Mouse (Mus musculus) forebrain, embryonic 11.5 days (tissue): ENCODE measurements at regions not wholly inside any gene's neighbourhood (a gene's known extent, or its start where the extent isn't known, plus 50 kb on each side); places are given as distances from the start of the nearest gene placed in this dataset. TPM values are rescaled to one million over a fixed set of nuclear protein-coding genes. Genes with fewer than 3 reads are reported as not detected.

Experiments used
- ATAC-seq: fragments of 200-750 bp; cut with Nextera tagmentation; replicated peaks from 2 replicates; pipeline ENCODE4 v1.8.0; 2017; ENCODE audit warnings: moderate TSS enrichment; ENCODE audit not compliant: low FRiP score
- DNase-seq: peaks from one replicate; pipeline ENCODE4 v3.0.0-alpha.2; 2017; ENCODE audit warnings: low spot score
- H3K27ac ChIP-seq: fragments of 300-500 bp; sonication (generic); 2 replicates; pipeline ENCODE4 v1.5.1; 2014; ENCODE audit warnings: low read depth, low read length
- H3K27me3 ChIP-seq: fragments of 300-500 bp; sonication (generic); 2 replicates; pipeline ENCODE4 v1.6.1; 2014; ENCODE audit warnings: mild to moderate bottlenecking, low read length, mixed read lengths; ENCODE audit not compliant: control insufficient read depth, insufficient read depth
- H3K36me3 ChIP-seq: fragments of 300-500 bp; sonication (generic); 2 replicates; pipeline ENCODE4 v1.6.1; 2014; ENCODE audit warnings: mild to moderate bottlenecking, low read length, moderate library complexity, mixed read lengths; ENCODE audit not compliant: control insufficient read depth, insufficient read depth
- H3K4me1 ChIP-seq: fragments of 300-500 bp; sonication (generic); replicated peaks from 2 replicates; pipeline ENCODE4 v1.6.1; 2014; ENCODE audit warnings: low read length, mixed read lengths; ENCODE audit not compliant: control insufficient read depth, insufficient read depth
- H3K4me2 ChIP-seq: fragments of 300-500 bp; sonication (generic); 2 replicates; pipeline ENCODE4 v1.6.1; 2014; ENCODE audit warnings: low read depth, mild to moderate bottlenecking, low read length, moderate library complexity, mixed read lengths; ENCODE audit not compliant: severe bottlenecking
- H3K4me3 ChIP-seq: fragments of 300-500 bp; sonication (generic); 2 replicates; pipeline ENCODE4 v1.5.1; 2014; ENCODE audit warnings: low read depth, low read length
- H3K9ac ChIP-seq: fragments of 300-500 bp; sonication (generic); 2 replicates; pipeline ENCODE4 v1.6.1; 2014; ENCODE audit warnings: low read length
- H3K9me3 ChIP-seq: fragments of 300-500 bp; sonication (generic); 2 replicates; pipeline ENCODE4 v1.6.1; 2016; ENCODE audit warnings: low read length, mixed read lengths; ENCODE audit not compliant: control insufficient read depth
- WGBS: fragments of 180-500 bp; shearing (Covaris S2); extraction: QIAGEN DNeasy Blood & Tissue Kit; methylation state at CpG from one replicate; pipeline ENCODE4 v1.1.7; 2014; 5-methylcytosine and 5-hydroxymethylcytosine counted together
- microRNA-seq: library from miRNA; unstranded; fragments of <30 nt; microRNA quantifications from one replicate; pipeline ENCODE4, GENCODE M21; 2016; ENCODE audit not compliant: insufficient number of aligned reads

DNA sequence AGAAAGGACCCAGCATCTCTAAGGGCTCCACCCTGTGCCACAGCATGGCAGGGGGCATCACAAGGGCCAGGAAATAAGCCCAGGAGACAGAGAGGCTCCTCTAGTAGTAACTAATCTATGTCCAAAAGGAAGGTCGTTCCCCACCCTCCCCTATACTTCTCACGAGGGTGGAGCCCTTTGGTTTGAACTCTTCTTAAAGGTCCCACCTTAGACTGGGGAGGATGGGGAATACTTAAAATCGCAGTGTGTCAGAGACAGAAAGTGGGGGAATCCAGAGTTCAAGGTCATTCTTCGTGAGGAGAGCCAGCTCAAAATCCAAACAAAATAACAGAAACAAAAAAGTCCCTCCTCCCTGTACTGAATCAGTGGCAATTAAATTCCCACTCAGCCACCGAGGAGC, 50.6 kb upstream of the Med13l start:
- DNase-seq, result no peak
- Histone ChIP-seq H3K4me1 (peaks cover 5% of the 10 kb centered on the region; the same call in 1 of the 2 replicates), H3K27ac (no peak overlapping the region), H3K4me3 (no peak overlapping the region), H3K4me2 (no peak overlapping the region), H3K36me3 (no peaks in the 10 kb centered on the region), H3K27me3 (peaks cover 10% of the 10 kb centered on the region), H3K9ac (no peak overlapping the region), H3K9me3 (no peaks in the 10 kb centered on the region)
- no peak for ATAC-seq
- 67% methylated on average over 5 of the region's 5 CpGs for WGBS

Small RNAs in the stretch of these regions (microRNA-seq; reads per million reads assigned to microRNA genes)
- not detected for gene Gm26455
